Mouse (Mus musculus): ENCODE results near the gene Xpo5.

Xpo5 gene

GRCm38 (mm10) chr17:46202421-46203071 lies at the start of gene Xpo5, which contains the start of gene Polh:
Gene Xpo5 (plus strand): TSS chr17:46202782.
Gene Polh (minus strand): TSS chr17:46202645.
- peak; percentile 92 for DNase-seq

GRCm38 (mm10) chr17:46152847-46153782 lies 49.5 kb upstream of the Xpo5 start, which contains the start of gene Mad2l1bp:
Gene Mad2l1bp (minus strand): TSS chr17:46153553.
- peak; percentile 97 for DNase-seq

- no peak for DNase-seq
Observed at GRCm38 (mm10) chr17:46154336-46154735, 48.2 kb upstream of the Xpo5 start.

- no peak for DNase-seq
Observed at GRCm38 (mm10) chr17:46156680-46157079, 45.9 kb upstream of the Xpo5 start.

- no peak for DNase-seq
Observed at GRCm38 (mm10) chr17:46157131-46157530, 45.5 kb upstream of the Xpo5 start.

- DNase-seq: no peak
Observed at GRCm38 (mm10) chr17:46159236-46159635, 43.3 kb upstream of the Xpo5 start.

- peak; percentile 98 for DNase-seq
Observed at GRCm38 (mm10) chr17:46160090-46160662, 42.4 kb upstream of the Xpo5 start.

- peak; percentile 100 for DNase-seq
Observed at GRCm38 (mm10) chr17:46160686-46161085, 41.9 kb upstream of the Xpo5 start, which contains the start of gene Gtpbp2. Gene Gtpbp2 (plus strand): TSS chr17:46161032.

- DNase-seq: peak; percentile 21
Observed at GRCm38 (mm10) chr17:46161179-46161578, 41.4 kb upstream of the Xpo5 start.

- DNase-seq: no peak
Observed at GRCm38 (mm10) chr17:46161710-46162109, 40.9 kb upstream of the Xpo5 start.

- no peak for DNase-seq
Observed at GRCm38 (mm10) chr17:46162551-46162950, 40.0 kb upstream of the Xpo5 start.

GRCm38 (mm10) chr17:46162951-46163421 lies 39.6 kb upstream of the Xpo5 start:
- DNase-seq: peak; percentile 86

GRCm38 (mm10) chr17:46164301-46164700 lies 38.3 kb upstream of the Xpo5 start:
- DNase-seq: no peak

- no peak for DNase-seq
Observed at GRCm38 (mm10) chr17:46164791-46165190, 37.8 kb upstream of the Xpo5 start.

- no peak for DNase-seq
Observed at GRCm38 (mm10) chr17:46165460-46165859, 37.1 kb upstream of the Xpo5 start.

- no peak for DNase-seq
Observed at GRCm38 (mm10) chr17:46166270-46166669, 36.3 kb upstream of the Xpo5 start.

GRCm38 (mm10) chr17:46167014-46167413 lies 35.6 kb upstream of the Xpo5 start:
- no peak for DNase-seq

GRCm38 (mm10) chr17:46168318-46168717 lies 34.3 kb upstream of the Xpo5 start:
- DNase-seq: no peak

- DNase-seq: no peak
Observed at GRCm38 (mm10) chr17:46168768-46169167, 33.8 kb upstream of the Xpo5 start.

GRCm38 (mm10) chr17:46170538-46170937 lies 32.0 kb upstream of the Xpo5 start:
- peak; percentile 64 for DNase-seq

- peak; percentile 49 for DNase-seq
Observed at GRCm38 (mm10) chr17:46182273-46182672, 20.3 kb upstream of the Xpo5 start.

GRCm38 (mm10) chr17:46188829-46189228 lies 13.8 kb upstream of the Xpo5 start:
- no peak for DNase-seq

GRCm38 (mm10) chr17:46201151-46201550 lies 1.4 kb upstream of the Xpo5 start:
- no peak for DNase-seq
